Mouse (Mus musculus) embryo, embryonic 9.5 days (tissue): ENCODE results near the gene Slc15a4.

Experiments used
- DNase-seq: peaks from one replicate; pipeline ENCODE4 v3.0.0-alpha.2; 2017; ENCODE audit errors: extremely low spot score

Slc15a4 gene

DNA sequence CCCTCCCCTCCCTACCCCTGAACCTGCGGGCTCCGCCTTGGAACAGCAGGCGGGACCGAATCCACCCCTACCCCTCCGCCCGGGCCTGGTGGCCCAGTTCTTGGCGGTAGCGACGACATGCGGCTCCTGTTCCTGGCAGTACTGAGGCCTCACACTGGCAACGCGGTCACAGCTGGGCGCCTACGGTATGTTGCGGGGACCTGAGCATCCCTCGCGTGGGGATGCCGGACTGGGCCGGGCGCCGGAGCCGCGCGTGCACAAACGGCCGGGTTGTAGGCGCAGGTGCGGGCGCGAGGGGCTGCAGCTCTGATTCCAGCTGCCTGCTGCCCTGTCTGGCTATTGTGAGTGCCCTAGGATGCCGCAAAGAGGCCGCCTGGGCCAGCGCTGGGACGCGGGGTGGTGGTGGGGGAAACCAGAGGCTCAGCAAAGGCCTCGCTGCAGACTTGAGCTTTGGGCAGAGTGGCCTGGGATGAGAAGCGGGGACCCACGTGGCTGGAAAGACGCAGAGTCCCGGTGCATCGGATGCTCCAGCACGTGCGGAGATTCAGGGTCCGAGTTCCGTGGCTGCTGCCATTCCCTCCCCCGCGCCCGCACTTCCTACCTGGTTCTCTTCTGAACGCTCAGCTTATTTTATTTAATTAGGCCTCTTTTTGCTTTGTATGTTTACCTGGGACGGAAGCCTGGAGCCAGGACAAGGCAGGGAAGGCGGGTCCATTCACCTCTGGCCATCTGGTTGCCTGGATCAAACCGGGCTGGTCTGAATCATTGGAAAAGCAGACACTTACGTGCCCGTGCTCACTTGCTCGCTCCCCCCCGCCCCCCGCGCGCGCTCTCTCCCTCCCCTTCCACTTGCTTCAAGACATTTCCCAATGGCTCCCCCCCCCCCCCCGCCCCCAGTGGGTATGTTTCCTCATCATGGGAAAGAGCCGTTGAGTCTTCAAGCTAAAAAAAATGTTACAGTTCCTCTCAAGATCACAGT is at the start of gene Slc15a4, which contains the start of gene Glt1d1:
Gene Slc15a4 (minus strand): TSS at position 731 of the 979 bp plus-strand sequence.
Gene Glt1d1 (plus strand): TSS at position 96 of the 979 bp plus-strand sequence.
- DNase-seq: peak; percentile 72

DNA sequence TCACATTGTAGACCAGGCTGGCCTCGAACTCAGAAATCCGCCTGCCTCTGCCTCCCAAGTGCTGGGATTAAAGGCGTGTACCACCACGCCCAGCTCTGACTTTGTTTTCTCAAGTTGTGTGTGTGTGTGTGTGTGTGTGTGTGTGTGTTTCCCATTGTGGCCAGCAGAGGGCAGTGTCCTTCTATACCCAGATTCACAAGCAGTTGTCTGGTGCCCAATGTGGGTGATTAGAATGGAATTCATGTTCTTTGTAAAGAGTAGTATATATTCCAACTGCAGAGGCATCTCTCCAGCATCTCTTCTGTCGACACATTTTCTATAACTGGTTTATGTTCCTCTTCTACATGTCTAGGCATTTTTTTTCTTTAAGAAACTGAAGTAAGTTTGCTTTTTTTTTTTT is 45.8 kb upstream of the Slc15a4 start:
- no peak for DNase-seq

DNA sequence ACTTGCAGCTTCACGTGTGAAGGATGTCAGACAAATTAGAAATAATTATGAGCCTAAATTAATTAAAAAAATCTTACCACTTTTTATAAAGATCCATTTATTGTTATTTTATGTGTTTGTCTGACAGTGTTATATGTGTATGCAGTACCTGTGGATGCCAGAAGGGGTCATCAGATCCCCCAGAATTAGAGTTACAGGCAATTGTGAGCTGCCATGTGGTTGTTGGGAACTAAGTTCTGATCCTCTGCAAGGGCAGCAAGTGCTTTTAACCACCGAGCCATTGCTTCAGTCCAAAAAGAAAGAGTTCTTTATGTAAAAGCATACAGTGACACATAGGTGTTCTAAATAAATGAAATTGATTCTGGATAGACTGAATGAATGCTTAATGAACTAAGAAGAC is 44.9 kb upstream of the Slc15a4 start:
- no peak for DNase-seq

DNA sequence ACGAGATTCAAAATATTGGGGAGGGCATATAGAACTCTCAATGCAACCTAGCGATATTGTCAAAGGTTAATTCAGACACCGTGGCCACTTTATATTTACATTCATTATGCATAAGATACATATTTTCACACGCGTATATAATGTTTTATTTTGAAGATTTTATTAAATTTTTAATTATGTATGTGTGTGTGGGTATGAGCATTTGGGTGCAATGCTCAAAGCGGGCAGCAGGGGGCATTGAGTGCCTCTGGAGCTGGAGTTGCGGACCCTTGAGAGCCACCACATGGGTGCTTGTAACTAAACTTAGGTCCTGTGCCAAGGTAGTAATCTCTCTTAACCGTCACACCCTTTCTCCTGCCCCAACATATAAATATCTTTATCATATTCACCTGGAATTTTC is 41.2 kb upstream of the Slc15a4 start:
- no peak for DNase-seq

DNA sequence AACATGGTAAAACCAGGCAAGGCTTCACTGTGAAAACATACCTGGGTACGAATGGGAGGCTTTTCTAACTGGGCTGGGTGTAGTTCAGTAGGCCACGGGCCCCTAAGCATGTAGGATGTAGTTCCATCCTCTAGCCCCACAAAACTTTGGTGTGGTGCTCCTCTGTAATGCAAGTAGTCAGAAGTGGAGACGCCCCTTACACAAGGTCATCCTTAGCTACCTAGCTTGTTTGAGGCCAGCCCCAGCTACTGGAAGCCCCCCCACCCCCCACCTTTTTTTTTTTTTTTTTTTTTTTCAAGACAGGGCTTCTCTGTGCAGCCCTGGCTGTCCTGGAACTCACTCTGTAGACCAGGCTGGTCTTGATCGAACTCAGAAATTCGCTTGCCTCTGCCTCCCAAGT is 28.3 kb upstream of the Slc15a4 start:
- no peak for DNase-seq

DNA sequence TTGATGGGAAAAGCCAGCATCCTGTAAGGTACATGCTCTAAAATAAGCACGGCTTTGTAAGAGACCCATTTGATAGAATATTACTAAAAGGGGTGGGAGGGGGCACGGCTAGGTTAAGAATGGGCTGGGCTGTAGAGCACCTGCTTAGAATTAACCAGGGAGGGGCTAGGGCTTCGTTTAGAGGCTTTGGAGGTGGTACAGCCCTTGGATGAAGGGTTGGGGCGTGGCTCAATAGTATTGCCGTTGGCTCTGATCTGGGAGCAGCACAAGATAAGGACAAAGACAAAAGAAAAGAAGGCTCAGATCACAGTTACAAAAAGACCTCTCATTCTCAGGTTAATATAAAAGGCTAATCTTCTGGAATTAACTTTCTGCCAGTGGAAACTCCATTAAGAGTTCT is 27.6 kb upstream of the Slc15a4 start:
- no peak for DNase-seq

DNA sequence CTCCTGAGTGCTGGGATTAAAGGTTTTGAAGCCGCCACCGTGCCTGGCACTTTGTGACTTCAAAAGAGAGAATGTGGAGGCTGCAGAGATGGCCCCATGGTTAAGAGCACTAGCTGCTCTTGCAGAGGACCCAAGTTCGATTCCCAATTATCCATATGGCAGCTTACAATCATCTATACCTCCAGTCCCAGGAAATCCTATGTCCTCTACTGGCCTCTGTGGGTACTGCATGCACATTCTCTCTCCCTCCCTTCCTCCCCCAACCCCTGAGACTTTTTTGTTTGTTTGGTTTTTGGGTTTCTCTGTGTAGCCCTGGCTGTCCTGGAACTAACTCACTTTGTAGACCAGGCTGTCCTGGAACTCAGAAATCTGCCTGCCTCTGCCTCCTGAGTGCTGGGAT is 26.6 kb upstream of the Slc15a4 start:
- DNase-seq: no peak

DNA sequence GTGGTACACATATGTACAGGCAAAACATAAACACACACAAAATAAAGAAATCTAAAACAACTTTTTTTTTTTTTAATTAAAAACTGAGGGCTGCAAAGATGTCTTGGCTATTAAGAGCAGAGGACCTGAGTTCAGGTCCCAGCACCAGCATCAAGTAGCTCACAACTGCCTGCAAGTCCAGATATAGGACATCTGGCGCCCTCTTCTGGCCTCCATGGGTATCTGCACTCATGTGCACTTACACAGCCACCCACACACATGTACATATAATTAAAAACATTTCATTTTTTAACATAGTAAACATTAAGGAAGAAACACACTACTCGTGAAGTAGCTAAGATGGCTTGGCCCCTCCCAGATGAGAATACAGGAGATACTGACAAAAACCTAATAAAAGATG is 25.6 kb upstream of the Slc15a4 start:
- DNase-seq: no peak

DNA sequence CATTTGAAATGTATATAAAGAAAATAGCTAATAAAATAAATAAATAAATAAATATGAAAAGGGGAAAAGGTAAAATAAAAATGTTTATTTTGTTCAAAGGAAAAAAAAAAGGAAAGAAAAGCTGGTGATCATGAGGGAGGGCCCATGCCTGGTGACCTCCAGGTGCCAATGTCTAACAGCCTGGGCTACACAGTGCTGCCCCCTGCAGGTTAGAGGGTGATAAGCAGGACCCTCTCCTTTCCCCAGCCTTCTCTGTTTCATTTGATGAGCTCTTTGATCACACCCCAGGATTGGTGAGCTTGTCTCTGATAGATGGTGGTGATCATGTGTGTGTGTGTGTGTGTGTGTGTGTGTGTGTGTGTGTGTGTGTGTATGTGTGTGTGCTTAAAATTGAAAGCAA is 16.4 kb upstream of the Slc15a4 start:
- no peak for DNase-seq

DNA sequence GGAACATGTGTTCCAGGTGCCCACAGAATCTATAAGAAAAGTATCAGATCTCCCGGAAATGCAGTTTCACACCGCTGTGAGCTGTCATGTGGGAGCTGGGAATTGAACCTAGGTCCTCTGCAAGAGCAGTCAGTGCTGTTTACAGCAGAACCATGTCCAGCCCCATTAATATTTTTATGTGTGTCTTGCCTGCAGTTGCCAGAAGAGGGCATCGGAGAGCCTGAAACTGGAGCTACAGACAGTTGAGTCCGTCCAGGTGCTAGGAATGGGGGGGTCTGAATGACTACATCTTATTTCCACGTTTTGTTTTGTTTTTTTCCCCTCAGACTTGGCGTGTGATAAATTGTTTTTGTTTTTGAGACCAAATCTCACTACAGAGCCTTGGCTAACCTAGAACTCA is 15.3 kb upstream of the Slc15a4 start:
- DNase-seq: no peak

DNA sequence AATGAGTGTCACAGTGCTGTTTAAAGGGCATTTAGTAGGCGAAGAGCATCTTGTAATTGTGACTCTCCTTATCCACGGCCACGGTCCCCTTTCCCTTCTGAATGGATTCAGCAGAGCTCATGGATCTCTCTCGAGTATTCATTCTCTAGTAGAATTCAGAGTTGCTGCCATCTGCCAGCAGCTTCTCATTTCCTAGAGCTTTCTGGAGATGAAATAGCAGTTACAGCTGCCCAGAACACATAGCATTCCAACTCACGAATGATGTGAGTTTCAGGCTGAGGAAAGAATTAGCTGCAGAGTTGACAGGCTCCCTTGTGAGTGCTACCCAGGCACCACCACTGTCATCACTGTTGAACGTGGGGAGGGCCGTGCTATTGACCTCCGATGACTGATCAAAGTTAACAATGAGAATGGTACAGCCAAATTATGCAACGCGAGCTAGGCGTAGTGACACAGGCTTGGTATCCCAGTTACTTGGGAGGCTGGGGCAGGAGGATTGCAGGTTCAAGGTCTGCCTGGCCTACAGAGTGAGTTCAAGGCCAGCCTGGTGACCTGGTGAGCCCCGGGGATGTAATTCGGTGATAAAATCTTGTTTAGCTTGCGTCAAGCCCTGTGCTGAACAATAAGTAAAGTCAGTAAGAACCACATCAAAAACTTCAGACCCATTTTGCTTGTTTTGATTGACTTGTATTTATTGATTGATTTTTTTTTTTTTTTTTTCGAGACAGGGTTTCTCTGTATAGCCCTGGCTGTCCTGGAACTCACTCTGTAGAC is 8.7 kb upstream of the Slc15a4 start:
- no peak for DNase-seq

DNA sequence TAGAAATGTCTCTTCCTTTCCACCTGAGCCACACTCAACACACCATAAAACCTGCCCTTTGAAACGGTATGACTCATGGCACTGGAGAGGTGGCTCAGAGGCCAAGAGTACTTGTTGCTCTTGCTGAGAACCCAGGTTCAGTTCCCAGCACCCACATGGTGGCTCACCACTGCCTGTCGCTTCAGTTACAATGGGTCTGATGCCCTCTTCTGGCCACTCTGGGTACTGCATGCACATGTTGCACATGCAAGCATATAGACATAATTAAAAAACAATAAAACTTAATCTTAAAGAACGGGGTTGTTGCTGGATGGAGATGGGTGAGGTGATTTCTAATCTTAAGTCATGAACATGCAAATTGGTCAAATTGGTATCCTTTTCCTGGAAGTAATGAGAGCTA is 7.7 kb upstream of the Slc15a4 start:
- no peak for DNase-seq

DNA sequence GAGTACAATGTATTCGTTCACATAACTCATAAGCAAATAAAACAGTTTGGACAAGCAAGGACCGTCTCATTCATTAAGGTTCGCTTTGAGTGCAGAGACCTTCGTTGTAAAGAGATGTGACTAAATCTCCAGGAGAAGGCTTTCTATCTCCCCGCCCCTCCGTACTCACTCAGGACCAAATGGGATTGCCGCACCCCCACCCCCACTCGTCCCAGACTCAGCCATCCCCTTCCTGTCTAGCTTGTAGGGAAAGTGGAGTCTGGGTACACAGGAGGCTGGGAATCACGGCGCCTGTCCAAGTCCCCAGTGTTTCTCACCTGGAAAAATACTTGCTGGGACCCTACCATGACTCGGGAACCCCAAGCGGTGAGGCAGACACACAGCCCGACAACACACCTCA is 6.9 kb upstream of the Slc15a4 start:
- no peak for DNase-seq

DNA sequence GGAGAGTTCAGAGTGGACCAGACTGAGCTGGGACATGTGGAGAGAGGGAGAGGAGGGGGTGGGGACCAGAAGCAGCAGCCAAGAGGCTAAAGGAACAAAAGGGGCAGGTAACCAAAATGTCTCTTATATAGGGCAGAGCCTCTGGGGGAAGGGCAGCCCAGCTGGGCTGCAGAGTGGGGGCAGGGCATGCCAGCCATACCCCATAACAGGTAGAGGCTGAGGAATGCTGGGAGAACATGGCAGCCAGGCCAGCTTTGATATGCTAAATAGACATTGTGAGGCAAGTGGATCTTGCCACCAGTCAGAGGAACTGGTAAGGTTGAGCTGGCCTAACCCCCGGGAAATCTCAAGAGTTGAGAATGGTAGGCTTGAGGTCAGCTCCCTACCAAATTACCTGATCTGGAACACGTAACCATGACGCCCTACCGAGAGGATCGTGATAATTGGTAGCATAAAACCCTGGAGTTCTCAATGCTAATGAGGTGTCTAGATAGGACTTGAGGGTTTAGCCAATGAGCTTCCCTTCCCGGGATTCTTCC is 6.4 kb upstream of the Slc15a4 start:
- no peak for DNase-seq

DNA sequence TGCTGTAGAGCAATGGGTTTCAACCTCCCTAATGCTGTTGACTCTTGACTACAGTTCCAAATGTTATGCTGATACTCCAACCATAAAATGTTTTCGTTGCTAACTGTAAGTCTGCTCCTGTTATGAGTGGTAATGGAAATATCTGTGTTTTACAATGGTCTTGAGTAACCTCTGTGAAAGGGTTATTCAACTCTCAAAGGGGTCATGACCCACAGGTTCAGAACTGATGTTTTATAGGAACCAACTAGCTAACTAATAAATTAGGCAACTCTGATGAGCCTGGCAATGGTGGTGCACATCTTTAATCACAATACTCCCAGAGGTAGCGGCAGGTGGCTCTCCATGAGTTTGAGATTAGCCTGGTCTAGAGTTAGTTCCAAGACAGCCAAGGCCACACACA is 5.5 kb upstream of the Slc15a4 start:
- DNase-seq: no peak

DNA sequence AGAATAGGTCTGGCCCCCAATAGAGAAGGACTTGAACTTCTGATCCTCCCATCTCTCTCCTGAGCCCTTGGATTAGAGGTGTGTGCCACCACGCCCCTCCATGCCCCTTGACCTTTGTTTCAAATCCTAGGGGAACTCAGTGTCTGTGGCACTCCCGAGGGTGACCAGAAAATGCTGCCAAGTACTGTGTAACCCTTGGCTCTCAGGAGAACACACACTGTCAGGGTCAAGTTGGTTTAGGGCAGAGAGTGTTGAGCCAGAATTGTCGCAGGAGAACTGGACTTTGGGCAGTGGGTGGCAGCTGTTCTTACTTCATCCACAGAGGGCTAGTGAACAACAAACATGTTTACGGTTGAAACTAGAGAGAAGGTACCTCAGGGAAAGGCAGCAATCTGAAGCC is 4.9 kb upstream of the Slc15a4 start:
- DNase-seq: no peak

DNA sequence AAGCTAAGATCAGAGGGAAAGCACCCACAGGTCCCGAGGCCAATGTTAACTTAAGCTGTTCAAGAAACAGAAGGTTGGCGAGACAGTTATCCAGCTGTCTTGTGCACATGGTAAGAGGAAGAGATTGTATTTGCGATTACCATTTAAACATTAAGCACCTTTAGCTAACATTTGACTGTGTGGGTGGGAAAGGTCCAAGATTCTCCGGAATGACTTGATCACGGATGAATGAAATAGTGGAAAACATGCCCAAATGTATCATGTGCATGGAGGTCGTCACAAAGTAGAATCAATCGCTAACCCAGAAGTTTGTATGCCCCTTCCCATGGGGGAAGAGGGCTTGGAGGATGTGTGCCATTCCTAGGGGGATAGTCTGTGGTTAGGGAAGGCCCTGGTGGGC is 969 bp upstream of the Slc15a4 start:
- DNase-seq: no peak

DNA sequence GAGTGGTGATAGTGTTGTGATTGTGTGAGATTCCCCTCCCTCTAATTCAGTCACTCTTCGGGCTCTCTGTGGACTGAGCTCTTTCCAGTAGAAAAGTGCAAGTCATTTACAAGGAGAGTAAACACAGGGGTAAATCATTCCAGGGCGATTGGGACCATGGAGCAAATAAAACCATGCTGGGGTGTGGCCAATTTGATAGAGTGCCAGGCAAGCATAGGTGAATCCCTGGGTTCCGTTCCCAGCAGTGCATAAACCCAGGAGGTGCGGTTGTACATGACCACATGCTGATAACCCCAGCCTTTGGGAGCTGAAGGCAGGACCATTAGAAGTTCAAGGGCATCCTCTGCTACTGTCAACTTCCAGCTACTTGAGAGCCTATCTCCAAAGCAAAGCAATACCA is 491 bp upstream of the Slc15a4 start:
- DNase-seq: no peak

DNA sequence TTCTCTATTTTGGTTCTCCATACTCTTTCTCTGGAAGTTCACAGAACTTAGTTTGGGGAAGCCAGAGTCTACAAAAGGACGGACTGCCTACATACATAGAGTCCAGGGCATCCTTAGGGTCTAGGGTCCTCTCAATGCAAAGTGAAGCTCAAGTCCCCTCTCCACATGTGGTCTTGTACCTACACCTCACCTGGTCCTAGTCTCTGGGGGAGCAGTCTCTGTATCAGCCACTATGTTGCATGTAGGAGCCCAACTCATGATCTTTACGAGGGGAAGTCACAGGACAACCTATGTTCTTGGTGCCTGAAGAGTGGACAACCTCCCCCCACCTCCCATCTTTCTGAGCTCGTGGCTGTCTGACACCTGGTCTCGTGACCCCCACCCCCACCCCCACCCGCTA is 1.0 kb downstream of the Slc15a4 start:
- DNase-seq: no peak

DNA sequence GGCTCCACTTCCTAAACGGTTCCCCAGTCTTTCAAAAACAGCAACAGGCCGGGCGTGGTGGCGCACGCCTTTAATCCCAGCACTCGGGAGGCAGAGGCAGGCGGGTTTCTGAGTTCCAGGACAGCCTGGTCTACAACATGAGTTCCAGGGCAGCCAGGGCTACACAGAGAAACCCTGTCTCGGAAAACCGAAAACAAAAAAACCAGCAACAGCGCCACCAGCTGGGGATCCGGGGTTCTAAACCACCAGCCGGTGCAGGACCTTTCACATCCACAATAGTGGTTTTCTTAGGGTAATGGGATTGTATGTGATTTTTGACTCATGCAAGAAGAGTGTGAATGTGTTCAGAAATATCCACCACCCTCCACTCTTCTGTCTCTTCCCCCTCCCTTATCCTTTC is 5.5 kb downstream of the Slc15a4 start:
- no peak for DNase-seq

DNA sequence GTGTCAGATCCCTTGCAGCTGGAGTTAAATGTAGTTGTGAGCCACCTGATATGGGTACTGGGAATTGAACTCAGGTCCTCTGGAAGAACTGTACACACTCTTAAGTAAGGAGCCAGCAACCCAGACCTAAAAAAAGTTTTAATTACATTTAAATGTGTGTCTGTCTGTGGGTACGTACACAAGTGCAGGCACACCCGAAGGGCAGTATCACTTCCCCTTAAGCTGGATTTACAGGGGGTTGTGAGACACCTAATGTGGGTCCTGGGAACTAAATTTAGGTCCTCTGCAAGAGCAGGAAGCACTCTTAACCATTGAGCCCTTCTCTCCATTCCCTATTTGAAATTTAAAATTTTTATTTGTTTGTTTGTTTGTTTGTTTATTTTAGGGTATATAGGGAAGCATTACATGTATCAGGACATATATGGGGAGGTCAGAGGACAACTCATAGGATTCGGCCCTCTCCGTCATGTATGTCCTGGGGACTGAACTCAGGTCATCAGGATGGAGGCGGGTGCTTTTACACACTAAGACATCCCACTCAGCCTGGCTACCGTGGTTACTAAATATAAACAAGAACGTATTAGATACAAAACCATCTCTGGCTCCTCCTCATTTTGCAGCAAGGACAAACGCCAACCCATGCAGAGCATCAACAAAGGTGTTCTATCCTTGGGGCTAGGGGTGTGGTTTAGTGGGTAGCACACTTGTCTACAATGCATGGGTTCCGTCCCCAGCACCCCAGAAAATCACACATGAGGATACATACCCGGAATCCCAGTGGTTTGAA is 8.1 kb downstream of the Slc15a4 start:
- DNase-seq: no peak

DNA sequence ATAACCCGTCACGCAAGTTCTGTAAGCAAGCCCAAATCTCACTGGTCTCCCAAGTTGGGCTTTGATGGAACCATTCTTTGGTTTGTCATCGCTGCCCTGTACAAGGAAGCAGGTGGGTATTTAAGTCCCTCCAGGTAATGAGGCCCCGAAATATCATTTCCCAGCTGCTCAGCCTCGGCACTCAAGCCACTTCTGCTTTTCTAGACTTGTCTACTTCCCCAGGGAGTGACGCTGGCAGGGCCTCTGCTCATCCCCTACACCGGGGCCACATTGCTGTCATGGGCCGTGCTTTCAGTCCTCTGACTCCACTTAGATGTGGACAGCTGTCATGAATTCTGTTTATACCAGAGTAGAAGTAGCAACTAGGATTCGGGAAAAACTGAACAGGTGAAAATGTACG is 11.6 kb downstream of the Slc15a4 start:
- DNase-seq: no peak
